Comparison of ENCODE assay signal across 13 mouse cellular contexts in the genomic region with DNA sequence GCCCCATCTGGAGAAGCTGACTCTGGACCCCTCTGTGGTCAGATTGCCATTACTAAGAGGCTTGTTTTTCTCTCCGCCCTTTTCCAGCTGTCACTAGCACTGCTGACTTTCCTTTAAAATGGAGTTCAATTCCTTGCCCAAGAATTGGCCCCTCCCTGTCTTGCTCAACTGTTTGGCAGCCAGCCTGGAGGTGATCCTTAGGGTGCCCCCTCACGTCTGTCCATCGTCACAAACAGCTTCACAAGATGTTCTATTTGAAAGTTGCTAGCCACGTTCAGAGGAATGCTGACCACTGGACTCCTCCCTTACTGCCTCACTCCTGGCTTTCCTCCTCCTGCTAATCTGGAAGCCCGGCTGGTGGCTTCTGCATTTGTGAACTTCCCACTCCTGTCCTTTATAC.
DNase-seq lines count a peak whose midpoint lies in the region; TF ChIP-seq lines count a peak whose summit lies in the region.
"Had no signal": no experiment of that assay in that cellular context is flagged by ENCODE, and none has a peak within 500 bp of the region (broad histone marks: within the 10 kb centered on the region; RNA-seq: fewer than 3 reads in every experiment).

No protein-coding gene starts in this region.

- H3K4me1 ChIP-seq in testis, adult 2 months (ENCODE audit: control insufficient read depth, insufficient read depth, low read length) = no peaks in the 10 kb centered on the region
- H3K4me1 ChIP-seq: megakaryocyte, embryonic 14.5 days had no signal

- no peak for TF ChIP-seq POLR2A in testis, adult 2 months (IDR thresholded peaks at IDR 0.05; ENCODE audit: control insufficient read depth, low read depth, low read length)

- no peak overlapping the region for H3K27ac ChIP-seq in testis, adult 2 months (ENCODE audit: control insufficient read depth, insufficient read depth, low read depth, low read length)
- H3K27ac ChIP-seq: hindbrain, embryonic 12.5 days had no signal

- H3K4me3 ChIP-seq in testis, adult 2 months (ENCODE audit: control insufficient read depth, low read depth, low read length) = peak overlapping the region; percentile 3; the same call in 1 of the 2 replicates
- H3K4me3 ChIP-seq: hindbrain, embryonic 12.5 days; megakaryocyte, embryonic 14.5 days had no signal

- no peaks in the 10 kb centered on the region for H3K36me3 ChIP-seq in testis, adult 2 months (ENCODE audit: control insufficient read depth, insufficient read depth, low read length)
- H3K36me3 ChIP-seq: hindbrain, embryonic 12.5 days had no signal

- H3K27me3 ChIP-seq in testis, adult 2 months (ENCODE audit: control insufficient read depth, insufficient read depth, low read length) = no peaks in the 10 kb centered on the region
- H3K27me3 ChIP-seq: hindbrain, embryonic 12.5 days; megakaryocyte, embryonic 14.5 days had no signal

- DNase-seq in adrenal gland, postnatal 10 days = peak; percentile 18
- no peak for DNase-seq in adrenal gland, adult 18-20 months (ENCODE audit: low spot score in 2 of 2)
- DNase-seq in testis, postnatal 14 days (ENCODE audit: low spot score) = no peak
- peak; percentile 18 for DNase-seq in heart, postnatal 4 days
- peak; percentile 10 for DNase-seq in skeletal muscle tissue, adult 2 months (ENCODE audit: low read depth, low spot score)
- no peak for DNase-seq in right cerebral cortex, postnatal 10 days (ENCODE audit: low spot score in 2 of 2)
- no peak for DNase-seq in frontal cortex, adult 2 months (ENCODE audit: extremely low spot score in 1 of 2, low spot score in 1 of 2)
- DNase-seq: adrenal gland, adult 8-10 months; cerebellum, adult 18-20 months; forebrain, postnatal 0 days had no signal

- no peak for TF ChIP-seq CTCF in testis, adult 2 months (IDR thresholded peaks at IDR 0.05; ENCODE audit: control insufficient read depth, insufficient read depth, insufficient replicate concordance, low read depth, low read length)

Comparison
In these comparisons a context has a peak if more than half of its experiments do, and no peak if none do; other contexts are left out.
1. DNase-seq: peak in adrenal gland, postnatal 10 days (single experiment), heart, postnatal 4 days (single experiment) and skeletal muscle tissue, adult 2 months (single experiment); none in adrenal gland, adult 18-20 months (0 of 2), testis, postnatal 14 days (single experiment), right cerebral cortex, postnatal 10 days (0 of 2) and frontal cortex, adult 2 months (0 of 2).